Mouse (Mus musculus): Measurements from ENCODE around the gene Kremen1. TPM values are rescaled to one million over a fixed set of nuclear protein-coding genes. Genes with fewer than 3 reads are reported as not detected.

The Kremen1 gene
- polyA plus RNA-seq, 1 experiment from 2014 or later: 9.1 TPM

DNA sequence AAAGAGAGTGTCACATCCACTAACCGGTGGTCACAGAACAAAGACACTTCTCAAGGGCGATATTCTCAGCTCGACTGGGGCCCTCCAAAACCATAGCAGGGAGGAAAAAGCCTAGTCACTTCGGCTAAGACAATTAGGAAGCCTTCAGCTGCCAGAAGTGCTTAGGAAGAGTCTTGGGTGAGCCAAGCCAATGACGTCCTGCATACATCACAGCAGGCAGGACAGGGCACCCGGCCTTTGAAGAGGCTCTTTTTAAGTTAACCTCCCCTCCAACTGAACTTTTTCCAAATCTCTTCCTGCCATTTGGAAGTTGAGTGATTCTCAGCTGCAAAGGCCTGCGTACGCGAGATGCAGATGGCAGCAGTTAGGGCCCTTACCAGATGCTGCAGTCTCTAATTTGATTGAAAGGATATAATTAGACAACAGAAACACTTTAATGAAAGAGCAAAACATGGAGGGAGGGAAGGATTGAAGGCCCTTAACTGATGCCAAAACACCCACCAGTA, 5.8 kb downstream of the Kremen1 start:
- Histone ChIP-seq H3K4me3 (ENCODE audit: low read length) (no peak overlapping the region), H3K9ac (ENCODE audit: low read depth, low read length) (no peak overlapping the region), H3K4me2 (ENCODE audit: low read depth, low read length) (no peak overlapping the region), H3K36me3 (ENCODE audit: control insufficient read depth, insufficient read depth, low read length) (no peaks in the 10 kb centered on the region), H3K9me3 (ENCODE audit: control insufficient read depth, low read length) (no peaks in the 10 kb centered on the region), H3K4me1 (ENCODE audit: control insufficient read depth, insufficient read depth, low read length) (peaks cover 12% of the 10 kb centered on the region), H3K27me3 (replicated peaks; ENCODE audit: control insufficient read depth, insufficient read depth, low read length) (no peaks in the 10 kb centered on the region), H3K27ac (ENCODE audit: low read length) (no peak overlapping the region)
- WGBS: 56% methylated on average over 9 of the region's 9 CpGs
- ATAC-seq: no peak

DNA sequence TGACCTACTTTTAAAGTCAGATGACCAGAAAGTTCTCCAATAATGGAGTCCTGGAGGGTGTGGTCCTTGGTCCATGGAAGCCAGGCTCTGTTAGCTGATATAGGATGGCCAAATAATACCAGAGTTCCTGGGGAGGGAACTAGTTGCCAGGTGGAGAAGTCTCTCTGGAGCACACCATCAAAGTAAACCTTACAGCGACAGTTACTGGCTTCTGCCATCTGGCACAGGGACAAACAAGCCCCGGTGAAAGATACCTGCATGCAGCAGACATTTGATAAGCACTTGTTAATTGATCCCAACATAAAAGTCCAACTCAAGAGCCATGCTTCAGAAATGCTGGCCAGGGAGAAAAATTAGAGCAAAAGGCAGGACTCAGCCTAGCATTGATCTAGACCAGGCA, 7.3 kb downstream of the Kremen1 start:
- Histone ChIP-seq H3K36me3 (ENCODE audit: control insufficient read depth, insufficient read depth, low read length) (no peaks in the 10 kb centered on the region), H3K27me3 (replicated peaks; ENCODE audit: control insufficient read depth, insufficient read depth, low read length) (no peaks in the 10 kb centered on the region), H3K4me3 (ENCODE audit: low read length) (no peak overlapping the region), H3K9me3 (ENCODE audit: control insufficient read depth, low read length) (no peaks in the 10 kb centered on the region), H3K9ac (ENCODE audit: low read depth, low read length) (no peak overlapping the region), H3K4me2 (ENCODE audit: low read depth, low read length) (no peak overlapping the region), H3K4me1 (ENCODE audit: control insufficient read depth, insufficient read depth, low read length) (peaks cover 7% of the 10 kb centered on the region), H3K27ac (ENCODE audit: low read length) (no peak overlapping the region)
- ATAC-seq: no peak
- 66% methylated on average over 2 of the region's 2 CpGs for WGBS

DNA sequence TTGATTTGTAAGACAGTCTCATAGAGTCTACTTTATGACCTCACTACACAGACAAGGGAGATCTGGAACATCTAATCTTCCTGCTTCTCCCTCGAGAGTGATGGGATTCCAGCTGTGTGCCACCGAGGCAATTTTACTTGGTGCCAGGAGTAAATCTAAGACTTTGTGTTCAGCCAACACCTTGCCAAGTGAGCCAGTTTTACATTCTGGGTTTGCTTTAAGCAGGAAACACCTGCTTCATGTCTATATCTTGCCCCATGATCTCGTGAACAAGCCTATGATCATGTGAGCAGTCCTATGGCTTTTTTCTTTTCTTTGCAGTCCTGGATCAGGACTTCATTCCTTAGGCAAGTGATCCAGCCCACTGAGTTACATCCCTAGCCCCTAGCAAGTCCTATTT, 7.8 kb downstream of the Kremen1 start:
- Histone ChIP-seq H3K9ac (ENCODE audit: low read depth, low read length) (no peak overlapping the region), H3K27me3 (replicated peaks; ENCODE audit: control insufficient read depth, insufficient read depth, low read length) (no peaks in the 10 kb centered on the region), H3K4me3 (ENCODE audit: low read length) (no peak overlapping the region), H3K4me2 (ENCODE audit: low read depth, low read length) (no peak overlapping the region), H3K36me3 (ENCODE audit: control insufficient read depth, insufficient read depth, low read length) (no peaks in the 10 kb centered on the region), H3K4me1 (ENCODE audit: control insufficient read depth, insufficient read depth, low read length) (peaks cover 7% of the 10 kb centered on the region), H3K9me3 (ENCODE audit: control insufficient read depth, low read length) (no peaks in the 10 kb centered on the region), H3K27ac (ENCODE audit: low read length) (no peak overlapping the region)
- no peak for ATAC-seq
- 47% methylated on average over 3 of the region's 3 CpGs for WGBS

DNA sequence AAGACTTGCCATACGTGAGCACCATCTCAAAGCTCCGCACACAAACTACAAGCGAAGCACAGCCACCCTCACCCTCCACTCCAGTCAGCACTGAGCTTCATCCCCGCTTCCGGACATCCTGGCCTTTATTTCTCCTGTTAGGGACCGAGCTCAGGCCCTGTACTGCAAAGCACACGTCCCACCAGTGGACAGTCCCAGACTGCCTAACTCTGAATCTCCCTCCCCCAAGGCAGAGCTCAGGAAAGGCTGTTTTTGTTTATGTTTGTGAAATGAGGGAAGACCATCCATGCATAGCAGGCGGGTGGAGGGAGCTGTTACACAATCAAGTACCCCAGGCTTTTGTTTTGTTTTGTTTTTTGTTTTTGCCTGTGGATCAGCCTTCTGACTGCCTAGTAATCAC, 8.6 kb downstream of the Kremen1 start:
- Histone ChIP-seq H3K4me3 (ENCODE audit: low read length) (no peak overlapping the region), H3K36me3 (ENCODE audit: control insufficient read depth, insufficient read depth, low read length) (no peaks in the 10 kb centered on the region), H3K4me1 (ENCODE audit: control insufficient read depth, insufficient read depth, low read length) (peaks cover 7% of the 10 kb centered on the region), H3K9ac (ENCODE audit: low read depth, low read length) (no peak overlapping the region), H3K27me3 (replicated peaks; ENCODE audit: control insufficient read depth, insufficient read depth, low read length) (no peaks in the 10 kb centered on the region), H3K9me3 (ENCODE audit: control insufficient read depth, low read length) (no peaks in the 10 kb centered on the region), H3K4me2 (ENCODE audit: low read depth, low read length) (no peak overlapping the region), H3K27ac (ENCODE audit: low read length) (no peak overlapping the region)
- whole genome bisulfite sequencing: 81% methylated on average over 8 of the region's 8 CpGs
- no peak; the same call in 1 of the 2 replicates for ATAC-seq

DNA sequence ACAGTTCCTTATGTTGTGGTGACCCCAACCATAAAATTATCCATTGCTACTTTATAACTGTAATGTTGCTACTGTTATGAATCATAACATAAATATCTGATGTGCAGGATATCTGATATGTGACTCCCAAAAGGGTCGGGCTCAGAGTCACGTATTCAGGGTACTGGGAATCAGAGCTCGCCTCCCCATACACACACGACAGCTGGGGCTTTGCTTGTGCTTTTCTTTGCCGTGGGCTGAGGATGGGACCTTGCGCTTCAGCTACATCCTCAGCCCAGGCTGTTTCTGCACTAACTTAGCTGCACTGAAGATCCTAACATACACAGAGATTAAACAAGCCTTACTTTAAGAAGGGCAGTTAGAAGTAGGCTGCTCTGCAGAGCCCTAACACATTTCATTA, 10.2 kb downstream of the Kremen1 start:
- no peak overlapping the region for H3K27ac ChIP-seq (ENCODE audit: low read length)
- WGBS: 56% methylated on average over 6 of the region's 6 CpGs
- no peak for ATAC-seq

DNA sequence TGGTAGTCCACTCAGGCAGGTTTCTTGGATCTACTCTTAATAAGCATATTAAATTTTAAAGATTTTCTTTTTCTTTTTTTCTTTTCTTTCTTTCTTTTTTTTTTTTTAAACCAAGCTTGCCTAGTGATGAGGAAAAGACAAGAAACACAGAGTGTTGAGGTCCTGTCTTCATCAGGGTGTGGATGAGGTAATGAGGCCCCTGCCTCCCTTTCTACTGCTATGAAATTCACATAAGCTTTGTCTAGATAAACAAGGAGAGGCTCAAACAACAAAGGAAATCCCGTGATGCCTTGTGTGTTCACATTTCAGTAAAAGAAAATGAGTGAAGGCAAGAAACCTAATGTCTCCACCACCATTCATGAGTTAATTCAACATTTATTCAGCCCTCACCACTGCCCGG, 13.2 kb downstream of the Kremen1 start:
- no peak for ATAC-seq
- no peak overlapping the region for H3K9ac ChIP-seq (ENCODE audit: low read depth, low read length)
- 53% methylated on average over 2 of the region's 2 CpGs for WGBS

More for the DNA sequence above, 10.2 kb downstream of the Kremen1 start:
- Histone ChIP-seq H3K4me3 (ENCODE audit: low read length) (no peak overlapping the region), H3K4me2 (ENCODE audit: low read depth, low read length) (no peak overlapping the region), H3K9ac (ENCODE audit: low read depth, low read length) (no peak overlapping the region), H3K36me3 (ENCODE audit: control insufficient read depth, insufficient read depth, low read length) (no peaks in the 10 kb centered on the region), H3K9me3 (ENCODE audit: control insufficient read depth, low read length) (no peaks in the 10 kb centered on the region), H3K4me1 (ENCODE audit: control insufficient read depth, insufficient read depth, low read length) (no peaks in the 10 kb centered on the region), H3K27me3 (replicated peaks; ENCODE audit: control insufficient read depth, insufficient read depth, low read length) (no peaks in the 10 kb centered on the region)

DNA sequence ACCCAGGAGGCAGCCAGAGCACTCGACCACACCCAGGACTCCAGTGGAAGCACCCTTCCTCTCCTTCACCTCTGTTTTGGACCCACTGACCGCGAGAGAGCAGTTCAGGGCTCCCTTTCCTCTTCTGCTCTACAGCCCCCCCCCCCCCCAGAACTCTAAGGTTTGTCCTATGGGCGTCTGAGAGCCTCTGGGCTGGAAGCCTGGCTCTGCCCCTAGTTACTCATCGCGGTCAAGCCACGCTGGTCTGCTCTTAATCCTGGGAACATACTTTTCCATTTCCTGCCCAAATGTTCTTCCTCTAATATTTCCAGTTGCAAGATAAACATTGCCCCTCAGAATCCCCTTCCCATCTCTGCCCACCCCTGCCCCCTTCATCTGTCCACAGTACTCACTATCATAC, 15.9 kb downstream of the Kremen1 start:
- WGBS: 72% methylated on average over 7 of the region's 7 CpGs
- H3K4me2 ChIP-seq (ENCODE audit: low read depth, low read length): no peak overlapping the region
- no peak overlapping the region for H3K9ac ChIP-seq (ENCODE audit: low read depth, low read length)
- no peaks in the 10 kb centered on the region for H3K27me3 ChIP-seq (replicated peaks; ENCODE audit: control insufficient read depth, insufficient read depth, low read length)
- no peak for ATAC-seq
- H3K9me3 ChIP-seq (ENCODE audit: control insufficient read depth, low read length): no peaks in the 10 kb centered on the region
- H3K27ac ChIP-seq (ENCODE audit: low read length): peak overlapping the region; percentile 71
- peaks cover 21% of the 10 kb centered on the region for H3K4me1 ChIP-seq (ENCODE audit: control insufficient read depth, insufficient read depth, low read length)
- H3K36me3 ChIP-seq (ENCODE audit: control insufficient read depth, insufficient read depth, low read length): no peaks in the 10 kb centered on the region
- no peak overlapping the region for H3K4me3 ChIP-seq (ENCODE audit: low read length)

More for the DNA sequence above, 13.2 kb downstream of the Kremen1 start:
- peaks cover 20% of the 10 kb centered on the region for H3K4me1 ChIP-seq (ENCODE audit: control insufficient read depth, insufficient read depth, low read length)
- H3K4me2 ChIP-seq (ENCODE audit: low read depth, low read length): no peak overlapping the region
- no peak overlapping the region for H3K27ac ChIP-seq (ENCODE audit: low read length)
- H3K27me3 ChIP-seq (replicated peaks; ENCODE audit: control insufficient read depth, insufficient read depth, low read length): no peaks in the 10 kb centered on the region
- no peaks in the 10 kb centered on the region for H3K36me3 ChIP-seq (ENCODE audit: control insufficient read depth, insufficient read depth, low read length)
- H3K4me3 ChIP-seq (ENCODE audit: low read length): no peak overlapping the region
- no peaks in the 10 kb centered on the region for H3K9me3 ChIP-seq (ENCODE audit: control insufficient read depth, low read length)

DNA sequence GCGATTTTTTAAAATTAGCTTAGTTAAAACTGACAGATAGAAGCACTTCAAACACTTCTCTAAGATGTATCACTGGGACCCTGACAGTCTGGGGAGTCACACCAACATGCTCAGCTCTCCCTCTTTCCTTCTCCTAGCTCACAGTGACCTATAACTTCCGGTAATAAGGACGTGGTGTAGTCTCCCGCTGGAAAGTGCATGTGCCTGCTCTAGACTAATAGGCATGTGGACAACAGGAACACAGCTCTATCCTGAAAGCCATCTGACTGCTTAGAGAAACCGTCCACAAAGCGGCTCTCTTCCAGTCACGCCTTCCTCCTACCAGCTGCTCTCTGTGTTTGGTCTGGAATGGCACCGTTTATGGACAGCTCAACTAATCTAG, 16.6 kb downstream of the Kremen1 start:
- no peaks in the 10 kb centered on the region for H3K27me3 ChIP-seq (replicated peaks; ENCODE audit: control insufficient read depth, insufficient read depth, low read length)
- no peaks in the 10 kb centered on the region for H3K9me3 ChIP-seq (ENCODE audit: control insufficient read depth, low read length)
- peak overlapping the region; percentile 54; the same call in 1 of the 2 replicates for H3K9ac ChIP-seq (ENCODE audit: low read depth, low read length)
- 38% methylated on average over 8 of the region's 8 CpGs for WGBS
- ATAC-seq: peak; percentile 26
- H3K4me1 ChIP-seq (ENCODE audit: control insufficient read depth, insufficient read depth, low read length): peaks cover 28% of the 10 kb centered on the region
- peak overlapping the region; percentile 71 for H3K27ac ChIP-seq (ENCODE audit: low read length)
- no peaks in the 10 kb centered on the region for H3K36me3 ChIP-seq (ENCODE audit: control insufficient read depth, insufficient read depth, low read length)
- H3K4me2 ChIP-seq (ENCODE audit: low read depth, low read length): peak overlapping the region; percentile 49
- H3K4me3 ChIP-seq (ENCODE audit: low read length): peak overlapping the region; percentile 28

DNA sequence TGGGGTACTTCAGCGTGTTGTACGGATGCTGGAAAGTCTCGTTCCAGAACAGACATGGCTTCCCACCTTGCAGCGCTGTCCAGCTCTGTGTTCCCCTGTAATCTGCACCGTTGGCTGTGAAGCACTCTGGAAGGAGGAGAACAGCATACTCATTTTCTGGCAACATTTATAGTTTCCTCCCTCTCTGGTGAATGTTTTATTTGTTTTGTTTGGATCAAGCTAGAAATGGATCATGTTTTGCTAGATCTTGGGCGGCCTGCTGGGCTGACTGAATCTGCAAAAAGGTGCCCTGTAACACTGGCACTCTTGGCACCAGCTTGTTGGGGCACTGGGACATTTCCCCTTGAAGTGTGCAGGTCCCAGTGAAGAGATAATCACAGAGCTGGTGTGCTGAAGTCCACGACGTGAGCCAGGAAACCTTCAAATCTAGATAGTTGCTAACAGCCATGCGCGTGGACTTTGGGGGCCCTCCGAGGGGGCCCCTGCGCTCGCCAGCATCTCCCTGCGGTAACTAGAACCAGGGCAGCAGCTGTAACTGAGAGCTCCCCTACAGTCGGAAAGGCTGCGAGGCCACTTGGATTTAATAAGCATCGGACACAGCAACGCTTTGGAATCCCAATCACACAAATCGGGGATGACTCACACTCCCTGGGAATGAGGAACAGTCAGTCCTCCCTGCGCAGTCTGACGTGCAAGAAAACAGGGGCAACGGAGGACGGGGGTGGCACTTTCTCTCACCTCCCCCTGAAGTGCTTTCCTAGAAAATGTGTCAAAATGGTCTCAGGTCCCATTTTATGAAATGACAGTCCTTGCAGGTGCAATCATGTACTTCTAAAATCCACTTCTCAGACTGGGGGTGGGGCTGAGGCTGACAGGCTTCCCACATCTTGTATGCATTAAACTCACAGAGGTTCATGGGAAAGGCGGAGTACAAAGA, 17.3 kb downstream of the Kremen1 start:
- Histone ChIP-seq H3K4me2 (ENCODE audit: low read depth, low read length) (peak overlapping the region; percentile 49), H3K9ac (ENCODE audit: low read depth, low read length) (peak overlapping the region; percentile 54), H3K36me3 (ENCODE audit: control insufficient read depth, insufficient read depth, low read length) (no peaks in the 10 kb centered on the region), H3K9me3 (ENCODE audit: control insufficient read depth, low read length) (no peaks in the 10 kb centered on the region), H3K27ac (ENCODE audit: low read length) (peak overlapping the region; percentile 71), H3K27me3 (replicated peaks; ENCODE audit: control insufficient read depth, insufficient read depth, low read length) (no peaks in the 10 kb centered on the region), H3K4me1 (ENCODE audit: control insufficient read depth, insufficient read depth, low read length) (peaks cover 31% of the 10 kb centered on the region), H3K4me3 (ENCODE audit: low read length) (peak overlapping the region; percentile 28)
- WGBS: 46% methylated on average over 24 of the region's 24 CpGs
- peak; percentile 73 for ATAC-seq

Data from intestine, embryonic 16.5 days (tissue).